Mouse (Mus musculus): ENCODE data around the gene Nfyc.

The Nfyc gene

DNA sequence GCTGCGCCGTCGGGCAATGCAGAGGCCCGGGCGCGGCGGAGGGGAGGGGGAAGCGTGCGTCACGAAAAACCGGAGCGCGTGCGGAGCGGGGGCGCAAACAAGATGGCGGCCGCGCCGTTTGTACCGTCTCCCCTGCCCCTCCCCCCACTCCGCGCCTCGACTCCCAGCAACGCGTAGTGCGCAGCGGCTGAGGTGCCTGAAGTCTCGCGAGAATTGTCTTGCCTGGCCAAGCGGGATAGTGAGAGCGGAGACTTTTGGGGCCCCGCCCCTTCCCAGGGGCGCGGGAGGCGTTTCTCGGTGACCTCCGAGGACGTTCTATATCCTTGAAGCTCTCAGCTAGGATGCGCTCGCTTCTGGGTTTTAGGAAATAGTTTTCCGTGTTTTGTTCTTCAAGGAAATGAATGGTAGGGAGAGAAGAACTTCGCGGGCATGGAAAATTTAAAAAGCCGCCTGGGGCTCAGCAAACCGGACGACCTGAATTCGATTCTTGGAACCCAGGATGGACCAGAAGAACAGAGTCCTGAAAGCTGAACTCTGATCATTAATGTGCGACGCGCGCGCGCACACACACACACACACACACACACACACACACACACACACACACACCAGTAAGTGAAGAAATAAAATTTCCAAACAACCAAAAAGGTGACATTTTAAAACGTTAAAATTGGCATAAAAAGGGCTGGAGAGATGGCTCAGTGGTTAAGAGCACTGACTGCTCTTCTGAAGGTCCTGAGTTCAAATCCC is 5.6 kb downstream of the Nfyc start:
- DNase-seq (ENCODE audit: inconsistent ontology term), result peak; percentile 99

DNA sequence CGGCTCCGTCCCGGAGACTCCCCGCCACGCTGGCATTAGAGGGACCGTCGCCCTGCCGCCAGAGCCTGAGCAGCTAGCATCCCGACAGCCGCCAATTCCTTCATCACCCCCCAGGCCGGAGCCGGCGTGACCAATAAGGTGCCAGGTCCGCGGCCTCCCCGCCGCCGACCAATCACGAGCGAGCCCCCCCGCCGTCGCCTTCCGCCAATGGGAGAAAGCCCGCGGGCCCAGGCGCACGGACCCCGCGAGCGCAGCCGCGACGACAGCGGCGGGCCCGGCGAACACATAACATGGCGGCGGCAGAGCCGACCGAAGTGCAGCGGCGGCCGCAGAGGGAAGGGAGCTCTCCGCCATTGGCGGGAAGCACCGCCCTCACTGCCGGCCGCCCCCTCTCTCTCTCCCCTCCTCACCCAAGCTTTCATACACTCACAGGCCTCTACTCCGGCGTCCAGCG is 6.2 kb downstream of the Nfyc start:
- DNase-seq (ENCODE audit: inconsistent ontology term), result peak; percentile 99

DNA sequence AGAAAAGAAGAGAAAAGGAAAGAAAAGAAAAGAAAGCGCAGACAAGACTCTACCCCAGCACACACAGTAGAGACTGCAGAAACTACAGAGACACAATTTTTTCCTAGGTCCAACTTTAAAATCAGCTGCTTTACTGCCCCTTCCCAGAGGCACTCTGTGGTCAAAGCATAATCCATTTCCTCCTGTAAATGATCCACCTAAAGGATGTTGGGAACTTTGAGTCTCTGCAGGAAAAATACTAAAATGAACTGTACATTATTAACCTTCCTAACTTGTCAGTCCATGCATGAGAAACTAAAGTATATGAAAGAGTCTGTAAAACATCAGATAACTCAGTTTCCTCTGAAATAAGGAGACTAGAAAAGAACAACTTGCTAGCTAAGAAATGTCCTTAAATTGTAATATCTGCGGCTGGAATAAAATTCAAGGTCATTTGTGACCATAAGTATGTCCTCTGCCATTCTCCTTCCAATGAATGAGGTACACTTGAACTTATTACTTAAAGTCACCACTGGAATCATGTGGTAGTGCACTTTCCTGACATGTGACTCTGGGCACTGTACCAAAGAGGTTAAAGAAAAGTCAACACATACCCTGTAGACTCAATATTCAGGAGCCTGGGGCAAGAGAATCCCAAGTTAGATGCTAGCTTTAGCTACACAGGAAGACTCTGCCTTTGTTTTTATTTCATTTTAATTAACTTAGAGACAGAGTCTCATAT is 9.0 kb downstream of the Nfyc start:
- DNase-seq (ENCODE audit: inconsistent ontology term), result no peak

GRCm38 (mm10) chr4:120819871-120820270 is 11.5 kb downstream of the Nfyc start:
- DNase-seq (ENCODE audit: inconsistent ontology term), result no peak

GRCm38 (mm10) chr4:120819296-120819695 is 12.1 kb downstream of the Nfyc start:
- DNase-seq (ENCODE audit: inconsistent ontology term), result no peak

- DNase-seq (ENCODE audit: inconsistent ontology term), result no peak
Observed at GRCm38 (mm10) chr4:120817951-120818350, 13.4 kb downstream of the Nfyc start.

DNA sequence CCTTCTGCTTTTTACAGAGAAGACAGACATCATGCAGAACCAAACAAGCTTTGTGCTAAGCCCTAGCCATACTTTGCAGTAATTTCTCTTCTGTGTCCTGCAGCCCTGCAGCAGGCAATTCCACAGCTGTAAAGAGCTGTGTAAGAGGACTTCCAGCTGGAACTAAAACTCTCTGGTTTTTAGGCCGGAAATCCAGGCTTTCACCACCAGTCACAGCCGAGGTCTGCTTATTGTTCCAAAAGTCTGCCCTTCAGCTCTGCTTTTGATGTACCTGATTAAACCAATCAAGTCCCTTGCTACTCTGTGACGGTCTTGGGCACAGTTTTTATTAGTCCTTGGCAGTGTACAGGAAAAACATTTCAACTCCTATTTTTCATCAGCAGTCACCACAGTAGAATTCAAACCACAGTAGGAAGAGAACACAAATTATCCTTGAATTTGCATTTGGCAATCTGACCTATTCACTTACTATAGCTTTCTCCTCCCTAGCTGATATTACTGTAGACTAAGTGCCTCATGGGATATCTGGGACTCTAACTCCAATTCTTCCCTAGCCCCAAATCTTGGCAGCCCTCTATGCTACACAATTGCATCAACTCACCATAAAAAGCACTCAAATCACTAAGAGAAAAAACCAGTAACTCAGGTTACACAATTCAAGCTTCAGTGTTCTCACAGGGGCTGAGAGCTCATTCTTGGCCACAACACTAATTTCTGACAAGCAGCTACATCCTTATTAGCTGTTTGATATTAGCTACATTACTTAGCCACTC is 14.2 kb downstream of the Nfyc start:
- no peak for DNase-seq (ENCODE audit: inconsistent ontology term)

GRCm38 (mm10) chr4:120815622-120816334 is 15.6 kb downstream of the Nfyc start:
- peak; percentile 87 for DNase-seq (ENCODE audit: inconsistent ontology term)

DNA sequence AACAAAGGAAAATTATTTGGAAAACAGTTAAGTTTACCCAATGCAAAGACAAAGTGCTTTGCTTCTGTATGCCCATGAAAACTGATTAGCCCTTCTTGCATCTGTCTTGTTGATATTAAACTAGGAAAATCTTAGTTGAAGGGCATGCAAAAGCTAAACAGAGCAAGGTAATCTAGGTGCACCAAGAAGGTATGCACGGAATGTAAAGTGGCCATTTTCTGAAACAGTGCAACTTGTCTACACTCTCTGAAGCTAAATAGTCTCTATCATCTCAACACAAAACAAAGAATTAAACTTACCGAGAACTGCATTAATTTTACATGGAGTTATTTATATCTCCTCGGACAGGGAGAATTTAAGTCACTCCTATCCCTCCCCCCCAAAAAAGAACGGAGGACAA is 16.2 kb downstream of the Nfyc start:
- DNase-seq (ENCODE audit: inconsistent ontology term), result no peak

- no peak for DNase-seq (ENCODE audit: inconsistent ontology term)
Observed at GRCm38 (mm10) chr4:120814171-120814570, 17.2 kb downstream of the Nfyc start.

GRCm38 (mm10) chr4:120813762-120814161 is 17.6 kb downstream of the Nfyc start:
- no peak for DNase-seq (ENCODE audit: inconsistent ontology term)

- no peak for DNase-seq (ENCODE audit: inconsistent ontology term)
Observed at GRCm38 (mm10) chr4:120805816-120806215, 25.6 kb downstream of the Nfyc start.

GRCm38 (mm10) chr4:120801446-120801845 is 29.9 kb downstream of the Nfyc start:
- no peak for DNase-seq (ENCODE audit: inconsistent ontology term)

- DNase-seq (ENCODE audit: inconsistent ontology term), result no peak
Observed at GRCm38 (mm10) chr4:120800691-120801090, 30.7 kb downstream of the Nfyc start.

- peak; percentile 40 for DNase-seq (ENCODE audit: inconsistent ontology term)
Observed at GRCm38 (mm10) chr4:120799680-120800166, 31.6 kb downstream of the Nfyc start.

DNA sequence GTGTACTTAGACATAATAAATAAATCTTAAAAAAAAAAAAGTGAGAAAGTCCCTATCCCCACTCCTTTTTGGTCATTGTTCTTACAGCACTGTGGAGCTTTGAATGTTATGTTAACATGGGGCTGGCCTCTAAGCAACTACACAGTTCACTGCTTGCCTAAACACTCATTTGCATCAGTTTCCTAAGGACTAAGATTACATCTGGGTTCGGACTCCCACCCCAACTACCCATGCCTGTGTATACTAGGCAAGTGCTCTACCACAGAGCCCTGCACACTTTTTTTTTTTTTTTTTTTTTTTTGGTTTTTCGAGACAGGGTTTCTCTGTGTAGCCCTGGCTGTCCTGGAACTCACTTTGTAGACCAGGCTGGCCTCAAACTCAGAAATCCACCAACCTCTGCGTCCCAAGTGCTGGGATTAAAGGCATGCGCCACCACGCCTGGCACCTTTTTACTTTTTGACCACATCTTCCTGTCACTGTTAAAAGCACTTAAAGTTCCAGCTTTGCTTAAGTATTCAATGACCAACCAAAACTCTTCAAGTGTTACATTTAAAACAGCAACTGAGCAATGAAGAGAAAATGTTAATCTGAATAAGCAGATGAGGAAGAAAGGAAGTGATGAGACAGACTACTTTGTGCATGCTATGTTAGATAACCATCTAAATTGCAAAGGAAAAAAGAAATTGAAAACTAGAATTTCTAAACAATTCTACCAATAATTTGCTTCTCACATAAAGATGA is 33.2 kb downstream of the Nfyc start:
- DNase-seq (ENCODE audit: inconsistent ontology term), result no peak

GRCm38 (mm10) chr4:120796687-120797086 is 34.7 kb downstream of the Nfyc start:
- DNase-seq (ENCODE audit: inconsistent ontology term), result no peak

DNA sequence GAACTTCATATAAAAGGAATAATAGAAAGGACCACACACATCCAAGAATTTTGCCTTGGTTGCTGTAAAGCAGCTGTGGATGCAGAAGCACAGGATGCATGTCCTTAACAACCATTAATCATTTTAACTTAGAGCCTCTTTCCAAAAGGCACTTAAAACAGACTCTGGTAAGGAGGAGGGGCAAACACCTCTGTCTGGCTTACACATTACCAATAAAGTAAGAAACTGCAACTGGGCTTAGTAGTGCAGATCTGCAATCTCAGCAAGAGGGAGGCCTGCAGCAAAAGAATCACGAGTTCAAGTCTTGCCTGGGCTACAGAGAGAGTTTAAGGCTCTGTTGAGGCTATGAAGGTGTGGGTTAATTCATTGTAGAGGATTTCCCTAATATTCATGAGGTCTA is 35.7 kb downstream of the Nfyc start:
- DNase-seq (ENCODE audit: inconsistent ontology term), result no peak

DNA sequence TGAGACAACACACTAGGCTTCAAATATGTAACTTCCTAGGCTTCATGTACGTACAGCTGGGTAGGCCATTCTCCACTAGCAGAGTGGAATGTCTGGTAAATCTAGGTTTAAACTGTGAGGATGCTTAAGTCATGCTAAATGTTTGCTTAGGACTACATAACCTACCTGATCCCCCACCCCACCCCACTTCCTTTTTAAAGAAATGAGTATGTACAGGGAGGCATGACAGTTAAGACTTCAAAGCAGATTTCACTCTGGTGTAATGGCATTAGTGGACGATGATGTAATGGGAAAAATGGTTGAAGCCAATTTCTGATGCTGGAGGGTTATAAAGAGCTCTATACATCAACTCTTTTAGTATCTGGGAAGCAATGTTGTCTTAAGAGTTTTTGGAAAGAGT is 38.5 kb downstream of the Nfyc start:
- DNase-seq (ENCODE audit: inconsistent ontology term), result peak; percentile 5

GRCm38 (mm10) chr4:120790027-120790426 is 41.3 kb downstream of the Nfyc start:
- DNase-seq (ENCODE audit: inconsistent ontology term), result no peak

- DNase-seq (ENCODE audit: inconsistent ontology term), result no peak
Observed at GRCm38 (mm10) chr4:120755801-120756200, 75.6 kb downstream of the Nfyc start.

Measured in Muller cell, postnatal 12 days (primary cell).